Mouse (Mus musculus): ENCODE measurements around the gene Pno1.
A peak's percentile ranks its signal among the peaks of the same experiment; 100 is the strongest.
"Not testable (repeated sequence)": the region's sequence is repeated elsewhere in the genome, so short reads cannot be mapped to it uniquely, and the experiment has no call there.

Gene Pno1

DNA sequence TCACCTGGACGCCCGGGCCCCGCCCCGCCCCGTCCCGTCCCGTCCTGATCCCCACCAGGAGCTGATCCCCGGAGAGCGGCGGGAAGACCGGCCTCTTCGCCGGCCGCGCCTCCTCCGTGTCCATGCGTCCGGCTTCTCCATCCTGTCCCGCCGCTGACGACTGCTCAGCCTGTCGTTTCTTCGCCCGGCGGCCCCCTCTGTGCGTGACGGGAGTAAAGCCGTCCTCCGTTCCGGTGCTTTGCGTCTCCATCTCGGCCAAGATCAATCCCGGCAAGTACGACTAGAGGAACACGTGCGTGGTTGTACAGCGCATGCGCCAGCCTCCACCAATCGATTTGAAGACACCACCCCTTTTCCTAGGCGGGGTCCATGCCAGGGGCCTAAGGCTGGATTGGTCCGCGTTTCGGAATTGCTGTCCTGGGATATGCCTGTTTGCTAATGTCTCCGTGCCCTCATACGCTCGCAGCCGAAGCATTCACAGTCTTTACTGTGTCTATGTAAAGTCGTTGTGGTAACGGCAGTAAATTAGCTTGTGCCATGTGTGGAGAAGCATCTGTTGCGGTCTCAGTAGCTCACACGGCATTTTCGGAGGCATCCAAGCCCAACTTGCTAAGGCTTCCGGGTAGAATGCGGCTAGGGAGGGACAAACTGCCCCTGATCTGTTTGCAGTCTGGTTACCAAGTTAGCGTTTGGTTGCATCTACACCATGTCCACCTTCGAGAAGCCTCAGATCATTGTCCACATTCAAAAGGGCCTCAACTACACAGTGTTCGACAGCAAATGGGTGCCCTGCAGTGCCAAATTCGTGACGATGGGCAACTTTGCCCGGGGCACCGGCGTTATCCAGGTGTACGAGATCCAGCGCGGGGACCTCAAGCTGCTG is at the start of gene Pno1:
Pno1 (minus strand) TSS at position 311 of the 883 bp plus-strand sequence.
- DNase-seq: peak; percentile 97

DNA sequence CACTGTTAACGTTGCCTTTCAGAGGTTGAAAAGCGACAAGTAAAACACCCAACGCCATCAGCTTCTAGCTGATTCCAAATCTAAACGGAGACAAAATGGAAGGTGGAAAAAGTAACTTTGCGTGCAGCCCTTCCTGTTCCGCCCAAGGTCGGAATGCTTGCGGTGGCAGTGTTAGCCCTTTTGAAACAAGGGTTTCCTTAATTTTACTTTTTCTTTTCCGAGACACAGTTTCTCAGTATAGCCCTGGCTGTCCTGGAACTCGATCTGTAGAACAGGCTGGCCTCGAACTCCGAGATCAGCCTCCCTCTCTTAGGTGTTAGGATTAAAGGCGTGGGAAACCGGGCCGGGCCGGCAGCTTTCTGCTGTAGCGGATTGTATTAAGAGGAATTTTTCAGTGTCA is 46.5 kb upstream of the Pno1 start:
- DNase-seq: peak; percentile 62

DNA sequence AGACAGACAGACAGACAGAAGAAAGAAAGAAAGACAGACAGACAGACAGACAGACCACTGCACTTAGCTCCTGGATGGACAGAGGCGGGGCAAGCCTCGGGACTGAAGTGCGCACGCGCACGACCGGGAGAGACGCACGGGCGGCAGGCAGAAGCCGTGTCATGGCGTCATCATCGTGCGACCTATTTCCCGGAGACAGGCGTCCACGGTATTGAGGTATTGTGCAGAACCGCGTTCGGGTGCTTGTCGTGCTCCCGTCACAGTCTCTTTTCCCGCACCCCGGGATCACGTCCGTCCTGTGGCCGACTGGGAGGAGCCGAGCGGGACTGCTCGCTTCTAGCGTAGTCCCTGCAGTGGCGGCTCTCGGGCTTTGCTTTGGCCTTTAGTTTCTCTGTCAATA is 46.1 kb upstream of the Pno1 start, which contains the start of gene C1d:
C1d (plus strand) TSS at position 137 of the 400 bp plus-strand sequence.
- DNase-seq: peak; percentile 94

DNA sequence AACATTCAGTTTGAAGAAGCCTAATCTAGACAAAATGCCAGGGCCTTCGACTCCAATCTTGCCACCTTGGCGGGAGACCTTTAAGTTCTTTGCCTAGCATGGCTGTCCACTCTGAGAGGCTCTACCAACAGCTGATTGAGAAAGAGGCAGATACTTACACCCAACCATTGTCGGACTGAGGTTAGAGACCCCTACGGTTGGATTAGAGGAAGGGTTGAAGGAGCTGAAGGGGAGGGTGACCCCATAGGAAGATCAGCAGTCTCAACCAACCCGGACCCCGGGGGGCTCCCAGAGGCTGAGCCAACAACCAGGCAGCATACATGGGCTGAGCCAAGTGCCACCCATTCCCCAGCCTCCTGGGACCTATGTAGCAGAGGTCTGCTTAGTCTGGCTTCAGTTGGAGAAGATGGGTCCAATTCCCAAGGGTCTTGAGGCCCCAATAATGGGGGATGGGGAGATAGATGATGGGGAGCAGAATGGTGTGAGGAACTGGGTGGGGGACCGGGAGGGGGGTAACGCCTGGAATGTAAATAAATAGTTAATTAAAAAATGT is 45.5 kb upstream of the Pno1 start:
- DNase-seq: peak; percentile 5

DNA sequence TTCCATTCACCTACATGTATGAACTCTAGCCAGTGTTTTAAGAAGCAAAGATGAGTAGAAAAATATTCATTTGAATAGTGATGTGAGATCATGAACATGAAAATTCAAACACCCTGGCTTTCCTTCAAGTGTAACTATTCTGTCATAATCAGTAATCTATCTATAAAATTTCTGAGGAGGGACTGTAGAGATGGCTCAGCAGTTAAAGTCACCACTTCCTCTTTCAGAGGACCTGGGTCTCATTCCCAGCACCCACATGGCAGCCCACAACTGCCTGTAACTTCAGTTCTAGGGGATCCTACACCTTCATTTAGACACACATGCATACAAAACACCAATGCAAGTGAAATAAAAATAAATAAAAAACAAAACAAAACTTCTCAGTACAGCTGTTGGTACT is 37.3 kb upstream of the Pno1 start:
- no peak for DNase-seq

DNA sequence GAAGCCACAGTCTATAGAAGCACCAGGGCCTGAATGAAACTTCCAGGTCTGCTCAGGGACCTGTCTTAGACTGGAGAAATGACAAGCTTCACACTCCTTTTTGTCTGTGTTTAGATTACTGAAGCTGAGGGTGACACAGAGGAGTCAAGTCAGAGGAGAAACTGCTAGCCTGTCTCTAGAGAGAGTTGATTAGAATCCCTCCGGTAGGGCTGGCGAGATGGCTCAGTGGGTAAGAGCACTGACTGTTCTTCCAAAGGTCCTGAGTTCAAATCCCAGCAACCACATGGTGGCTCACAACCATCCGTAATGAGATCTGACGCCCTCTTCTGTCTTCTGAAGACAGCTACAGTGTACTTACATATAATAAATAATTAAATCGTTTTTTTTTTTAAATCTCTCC is 27.2 kb upstream of the Pno1 start:
- DNase-seq: not testable (repeated sequence)

DNA sequence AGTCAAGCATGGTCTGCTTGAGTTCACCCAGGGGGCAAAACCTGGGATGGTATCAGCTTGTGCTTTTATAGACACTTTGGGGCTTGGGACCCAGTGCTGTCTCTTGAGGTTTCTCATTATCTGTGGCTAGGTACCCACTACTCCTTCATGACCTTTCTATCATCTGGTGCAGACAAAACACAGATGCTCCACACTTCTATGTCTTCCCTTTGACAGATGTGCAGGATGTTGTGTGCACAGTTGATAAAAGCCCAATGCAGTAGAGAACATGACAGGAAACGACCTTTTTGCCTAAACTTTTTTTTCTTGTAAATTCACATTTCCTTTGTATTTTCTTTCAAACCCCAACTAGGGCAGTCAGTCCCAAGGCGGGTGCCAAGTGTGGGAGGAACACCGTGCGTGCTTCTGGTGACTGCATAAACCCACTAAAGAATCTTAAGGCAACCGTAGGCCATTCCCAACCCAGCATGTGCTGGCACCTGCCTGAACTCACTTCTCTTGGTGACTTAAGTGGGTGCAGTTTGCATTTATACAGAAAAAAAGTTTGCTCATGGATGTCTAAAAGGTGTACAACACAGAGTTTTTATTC is 25.2 kb upstream of the Pno1 start:
- no peak for DNase-seq

DNA sequence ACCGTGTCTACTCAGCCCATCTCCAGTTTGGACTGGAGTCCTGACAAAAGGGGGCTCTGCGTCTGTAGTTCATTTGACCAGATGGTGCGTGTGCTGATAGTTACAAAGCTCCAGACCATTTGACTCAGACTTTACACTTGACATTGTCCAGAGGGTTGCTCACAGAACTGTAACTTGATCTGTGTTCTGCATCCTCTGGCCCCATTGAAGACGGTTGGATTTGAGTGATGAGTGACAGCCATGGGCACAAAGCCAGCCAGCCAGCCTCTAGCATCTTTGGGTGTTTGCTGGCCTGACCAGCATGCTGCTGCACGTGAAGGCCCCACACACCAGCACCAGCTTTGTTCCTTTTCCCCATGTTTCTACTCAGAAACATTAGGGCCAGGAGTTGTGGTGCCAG is 21.4 kb upstream of the Pno1 start:
- DNase-seq: no peak

DNA sequence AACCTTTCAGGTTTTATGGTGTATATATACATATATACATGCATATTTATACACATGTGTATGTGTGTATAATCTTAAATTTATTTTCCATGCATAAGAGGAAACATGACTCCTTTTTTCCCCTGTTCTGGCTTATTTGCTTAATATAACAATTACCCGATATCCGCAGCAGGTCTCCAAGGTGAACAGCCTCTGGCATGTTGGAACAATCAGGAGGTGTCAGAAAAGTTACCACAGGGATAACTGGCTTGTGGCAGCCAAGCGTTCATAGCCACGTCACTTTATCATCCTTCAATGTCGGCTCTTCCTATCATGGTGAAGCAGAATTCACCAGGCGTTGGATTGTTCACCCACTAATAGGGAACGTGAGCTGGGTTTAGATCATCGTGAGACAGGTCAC is 9.8 kb upstream of the Pno1 start:
- DNase-seq: no peak

DNA sequence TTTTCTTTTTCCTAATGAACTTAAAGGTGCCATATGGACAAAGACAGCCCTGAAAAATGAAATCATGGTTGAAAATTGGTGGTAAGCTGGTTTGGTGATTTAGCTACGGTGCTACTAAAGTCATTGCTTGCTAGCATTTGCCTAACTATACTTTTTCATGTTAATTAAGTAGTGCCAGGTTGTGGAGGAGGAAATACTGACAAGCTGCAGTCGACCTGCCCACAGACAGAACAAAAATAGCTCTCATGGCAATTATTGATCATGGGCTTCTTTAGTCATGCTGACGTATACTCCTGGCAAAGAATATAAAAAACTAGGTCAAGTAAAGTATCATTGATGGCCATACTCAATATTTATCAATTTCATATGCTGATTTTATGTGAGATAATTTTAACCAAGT is 4.1 kb upstream of the Pno1 start:
- no peak for DNase-seq

DNA sequence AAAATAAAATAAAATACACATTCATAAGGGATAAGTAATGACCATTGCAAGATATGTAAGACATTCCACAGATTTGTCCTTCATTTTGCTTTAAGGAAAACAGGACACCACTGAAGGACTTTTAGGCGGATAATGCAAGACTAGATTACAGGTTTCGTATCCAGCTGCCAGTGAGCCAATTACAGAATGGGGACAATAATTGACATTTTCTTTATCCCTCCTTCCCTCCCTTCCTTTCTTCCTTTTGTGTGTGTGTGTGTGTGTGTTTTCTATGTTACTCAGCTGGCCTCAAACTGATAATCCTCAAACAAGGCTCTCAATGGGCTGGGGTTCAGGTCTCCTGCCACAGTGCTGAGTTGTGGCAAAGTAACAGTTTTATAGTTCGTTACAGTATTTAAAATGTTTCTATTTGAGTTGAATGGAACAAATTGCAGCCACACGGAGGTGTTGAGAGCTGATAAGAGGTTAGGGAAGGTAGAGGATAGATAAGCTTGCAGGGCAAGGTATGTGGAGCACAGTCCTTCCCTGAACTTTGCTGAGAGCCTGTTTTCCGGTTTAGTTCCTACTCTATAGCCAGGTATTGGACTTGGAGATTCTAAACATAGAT is 1.6 kb upstream of the Pno1 start:
- DNase-seq: no peak

DNA sequence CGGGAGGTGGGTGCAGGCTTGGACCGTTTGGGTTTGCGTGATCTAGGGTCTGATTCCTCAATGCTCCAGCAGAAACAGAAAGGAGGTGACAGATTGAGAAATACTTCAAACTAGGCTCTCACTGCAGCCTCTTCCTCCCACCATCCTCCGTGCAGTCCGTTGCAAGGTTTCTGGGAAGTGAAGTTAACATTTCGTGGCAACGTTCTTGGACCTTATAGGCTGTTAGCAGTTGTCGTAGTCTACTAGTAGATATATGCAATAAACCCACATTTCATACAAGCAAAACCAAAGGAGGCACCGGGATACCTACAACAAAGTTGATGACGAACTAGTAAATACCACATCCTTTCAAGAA is 750 bp upstream of the Pno1 start:
- DNase-seq: no peak

DNA sequence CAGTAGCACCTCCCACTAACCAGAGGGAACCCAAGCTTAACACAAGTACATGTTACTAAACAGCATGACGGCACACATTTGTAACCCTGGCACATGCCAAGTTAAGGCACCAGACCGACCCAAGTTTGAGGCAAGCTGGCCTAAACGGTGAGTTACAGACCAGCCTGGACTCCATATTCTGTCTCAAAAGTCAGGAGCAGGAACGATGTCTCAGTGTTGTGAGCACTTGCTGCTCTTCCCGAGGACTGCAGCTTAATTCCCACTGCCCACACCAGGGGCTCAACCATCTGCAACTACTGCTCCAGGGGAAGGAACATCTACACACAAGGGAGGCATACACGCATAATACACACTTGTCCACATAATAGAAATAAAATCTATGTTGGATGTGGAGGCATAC is 8.9 kb downstream of the Pno1 start:
- DNase-seq: no peak

DNA sequence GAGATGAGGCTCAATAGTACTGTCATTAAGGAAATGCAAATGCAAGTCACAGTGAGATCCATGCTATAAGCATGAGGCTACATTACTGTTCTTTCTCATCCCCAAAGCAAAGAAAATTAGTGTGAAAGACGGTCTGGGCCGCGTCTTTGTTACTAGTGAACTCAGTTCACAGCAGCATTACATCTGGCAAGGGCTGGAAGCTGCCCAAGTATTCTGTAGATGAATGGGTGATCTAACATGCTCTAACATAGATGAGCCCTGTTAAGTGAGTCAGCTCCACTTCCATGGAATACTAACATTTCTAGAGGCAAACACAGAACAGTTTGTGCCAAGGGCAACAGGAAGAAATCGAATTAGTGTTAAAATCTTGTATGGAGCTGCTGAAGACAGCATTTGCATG is 10.4 kb downstream of the Pno1 start:
- no peak for DNase-seq

DNA sequence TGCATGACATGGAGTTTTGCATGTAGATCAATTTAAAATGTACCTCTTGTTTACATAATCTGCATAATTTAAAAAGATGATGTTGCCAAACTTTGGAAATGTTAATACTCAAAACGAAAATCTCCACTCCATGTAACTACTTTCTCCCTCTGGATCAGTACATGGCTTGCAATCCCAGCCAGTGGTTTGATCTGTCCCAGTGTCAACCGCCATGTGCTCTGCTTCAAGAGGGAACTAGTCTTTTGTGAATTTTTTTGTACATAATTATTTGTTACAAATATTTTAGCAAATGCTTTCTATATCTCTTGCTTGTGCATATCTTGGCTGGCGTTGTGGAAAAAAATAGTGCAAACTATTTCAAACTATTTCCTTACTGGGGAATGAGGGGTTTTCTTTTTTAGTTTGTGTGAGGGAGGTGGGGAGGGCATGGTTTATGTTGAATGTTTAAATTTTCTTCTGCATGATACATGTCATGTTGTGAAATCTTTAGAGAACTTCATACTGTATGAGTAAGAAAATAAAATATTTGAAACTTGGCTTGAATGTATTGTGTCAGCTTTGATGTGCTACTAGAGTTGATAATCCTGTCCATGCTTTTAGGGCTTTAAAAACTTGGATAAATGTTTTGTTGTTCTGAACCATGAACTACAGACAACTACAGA is 11.4 kb downstream of the Pno1 start:
- no peak for DNase-seq

DNA sequence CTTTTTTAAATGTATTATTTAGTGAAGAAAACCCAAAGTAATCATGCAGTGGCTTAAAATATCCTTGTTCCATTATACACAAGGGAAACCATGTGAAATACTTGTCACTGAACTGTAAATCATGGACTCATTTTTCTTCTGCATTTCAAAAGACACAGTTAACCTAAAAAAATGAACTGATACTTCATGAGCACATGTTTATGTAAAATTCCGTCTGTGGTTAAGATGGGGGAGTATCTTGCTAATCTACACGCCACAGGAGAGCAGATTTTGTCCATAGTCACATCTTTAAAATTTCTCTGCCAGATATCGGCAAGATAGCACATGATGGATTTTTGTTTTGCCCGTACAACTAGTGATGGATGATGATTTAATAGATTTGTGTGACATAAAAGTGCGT is 12.2 kb downstream of the Pno1 start:
- no peak for DNase-seq

DNA sequence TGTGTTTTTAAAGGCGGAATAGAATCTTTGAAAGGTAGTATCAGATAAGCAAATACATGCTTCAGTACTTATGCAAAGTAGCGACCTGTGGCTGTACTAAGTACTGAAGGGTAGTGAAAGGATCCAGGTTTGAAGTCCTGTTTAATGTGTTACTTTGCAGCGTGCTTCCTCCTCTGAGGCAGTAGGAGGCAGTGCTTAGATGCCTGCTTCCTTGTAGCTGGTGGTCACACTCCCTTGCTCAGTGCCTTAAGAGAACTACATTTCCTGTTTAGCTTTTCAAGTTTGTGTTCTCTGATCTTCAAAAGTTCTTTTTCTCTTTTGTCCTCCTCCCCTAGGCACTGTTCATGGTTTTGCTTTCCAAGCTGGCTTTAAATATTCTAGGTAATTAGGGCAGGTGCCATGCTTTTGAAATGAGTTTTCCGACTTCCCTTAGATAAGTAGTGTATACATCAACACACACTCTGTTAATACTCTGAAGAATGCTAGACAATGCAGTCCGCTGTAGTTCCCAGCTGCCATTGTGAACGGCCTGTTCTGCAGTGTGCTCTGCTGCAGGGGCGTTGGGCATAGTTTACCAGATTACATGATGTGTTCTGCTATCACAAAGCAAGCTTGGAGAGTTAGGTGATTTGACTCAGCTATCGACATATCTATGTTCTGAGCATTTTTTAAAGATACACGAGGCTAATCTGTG is 19.1 kb downstream of the Pno1 start:
- no peak for DNase-seq

DNA sequence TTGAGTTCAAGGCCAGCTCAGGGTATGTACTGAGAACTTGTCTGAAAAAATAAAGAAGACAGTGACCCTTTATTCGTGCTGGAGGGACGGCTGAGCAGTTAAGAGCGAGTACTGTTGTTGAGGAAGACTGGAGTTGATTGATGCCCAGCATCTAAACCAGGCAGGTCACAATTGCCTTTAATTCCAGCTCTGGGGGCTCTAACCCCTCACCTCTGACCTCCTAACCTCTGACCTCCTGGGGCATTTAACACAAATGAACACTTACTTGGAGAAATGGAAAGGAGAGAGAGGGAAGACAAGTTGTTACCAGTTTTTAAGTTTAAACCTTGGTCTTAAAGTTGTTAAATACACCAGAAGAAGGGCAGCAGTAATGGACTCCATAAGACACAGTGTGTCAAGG is 22.6 kb downstream of the Pno1 start:
- DNase-seq: no peak

DNA sequence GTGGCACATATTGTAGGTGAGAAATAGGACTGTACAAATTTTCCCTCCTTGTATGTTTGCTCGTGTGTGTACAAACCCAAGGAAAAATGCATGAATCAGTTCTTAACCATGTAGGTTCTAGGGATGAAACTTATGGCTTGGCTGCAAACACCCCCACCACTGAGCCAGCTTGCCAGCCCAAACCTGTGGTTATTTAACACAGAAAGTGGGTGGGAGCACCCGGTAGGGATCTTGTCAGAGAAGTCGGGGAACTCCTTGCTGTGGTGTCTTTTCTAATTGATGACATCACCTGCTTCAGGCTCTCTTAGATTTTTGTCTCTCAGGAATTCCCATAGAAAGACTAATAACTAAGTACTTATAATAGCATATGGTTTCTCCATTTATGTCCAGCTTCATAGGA is 23.7 kb downstream of the Pno1 start:
- DNase-seq: no peak

DNA sequence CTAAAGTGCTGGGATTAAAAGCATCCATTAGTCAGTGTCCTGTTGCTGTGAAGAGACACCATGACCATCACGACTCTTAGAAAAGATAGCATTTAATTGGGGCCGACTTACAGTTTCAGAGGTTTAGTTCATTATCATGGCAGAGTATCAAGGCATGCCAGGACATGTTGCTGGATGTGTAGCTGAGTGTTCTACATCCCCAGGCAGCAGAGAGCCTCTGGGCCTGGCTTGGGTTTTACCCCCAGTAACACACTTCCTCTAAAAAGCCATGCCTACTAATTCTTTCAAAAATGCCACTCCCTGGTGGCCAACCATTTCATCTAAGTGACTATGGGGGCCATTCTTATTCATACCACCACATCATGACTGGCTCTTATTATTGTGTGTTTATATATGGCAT is 28.2 kb downstream of the Pno1 start:
- no peak for DNase-seq

DNA sequence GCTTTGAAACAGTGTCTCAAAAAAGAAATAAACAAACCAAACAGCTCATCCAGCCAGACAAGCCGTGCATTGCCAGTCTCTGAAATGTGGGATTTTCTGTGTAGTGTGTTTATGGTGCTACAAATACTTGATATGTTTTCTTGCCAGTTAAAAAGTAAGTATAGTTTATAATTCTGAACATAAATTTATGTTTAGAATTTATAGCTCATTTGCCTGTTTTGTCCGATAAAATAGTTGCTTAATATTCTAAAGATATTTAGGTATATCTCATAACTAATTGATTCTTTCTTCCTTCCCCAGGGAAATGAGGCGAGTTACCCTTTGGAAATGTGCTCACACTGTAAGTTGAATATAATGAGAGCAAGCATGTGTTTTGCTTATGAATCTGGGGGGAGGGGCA is 29.6 kb downstream of the Pno1 start, which contains the start of gene Wdr92:
Wdr92 (plus strand) TSS at position 301 of the 400 bp plus-strand sequence.
- no peak for DNase-seq

DNA sequence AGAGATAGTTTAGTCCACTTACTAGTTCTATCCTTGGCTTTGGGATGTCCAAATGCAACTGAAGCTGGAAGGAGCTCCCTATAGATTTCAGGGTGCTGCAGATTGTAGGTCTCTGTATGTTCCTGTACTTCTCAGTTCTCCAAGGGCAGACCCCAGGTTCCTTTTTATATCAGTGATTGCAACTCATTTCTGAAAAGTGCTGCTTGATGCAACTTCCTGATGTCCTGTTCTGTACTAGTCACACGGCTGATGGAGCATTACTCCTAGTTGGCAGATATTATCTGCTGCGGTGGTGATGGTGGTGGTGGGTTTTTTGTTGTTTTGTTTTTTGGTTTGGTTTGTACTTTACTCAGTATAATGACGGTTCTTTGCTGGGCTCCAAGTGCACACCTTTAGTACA is 30.6 kb downstream of the Pno1 start:
- DNase-seq: no peak

DNA sequence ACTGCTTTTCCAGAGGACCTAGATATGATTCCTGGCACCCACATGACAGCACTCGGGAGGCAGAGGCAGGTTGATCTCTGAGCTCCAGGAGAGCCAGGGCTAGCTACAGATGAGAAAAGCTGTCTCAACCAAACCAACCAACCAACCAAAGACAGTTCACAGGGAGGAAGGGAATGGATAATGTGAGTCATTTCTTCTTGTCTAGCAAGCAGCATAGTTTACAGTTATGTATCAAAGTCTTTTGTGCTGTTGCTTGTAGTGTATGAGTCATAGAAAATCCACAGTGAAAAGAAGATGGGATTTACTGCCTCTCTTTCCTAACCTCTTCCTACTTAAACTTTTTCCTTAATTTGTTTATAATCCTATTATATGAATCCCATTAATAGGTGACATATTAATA is 34.7 kb downstream of the Pno1 start:
- no peak for DNase-seq
